Mouse (Mus musculus): ENCODE measurements around the gene Cyp2d26.
"Not testable (repeated sequence)": the region's sequence is repeated elsewhere in the genome, so short reads cannot be mapped to it uniquely, and the experiment has no call there.

Gene Cyp2d26

DNA sequence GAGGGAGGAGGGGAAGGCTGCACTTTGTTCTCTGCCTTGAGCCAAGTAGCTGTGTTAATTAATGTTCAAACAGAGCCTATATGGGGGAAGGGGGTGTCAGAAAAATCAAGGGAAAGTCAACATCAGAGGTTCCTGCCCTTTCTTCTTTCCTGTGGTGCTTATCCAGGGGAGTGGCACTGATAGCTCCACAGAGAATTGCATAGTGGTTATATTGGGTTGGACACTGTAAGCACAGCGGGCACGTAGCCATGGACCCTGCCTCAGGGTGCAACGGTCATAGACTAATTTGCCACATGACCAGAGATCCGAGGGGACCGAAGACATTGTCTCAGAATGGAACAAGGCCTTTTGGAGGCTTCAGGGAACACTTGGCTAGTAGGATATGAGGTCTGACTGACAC is at the start of gene Cyp2d26:
Gene Cyp2d26, minus strand, starts transcription at position 18 of the 400 bp plus-strand sequence.
- no peak for DNase-seq (ENCODE audit: low read depth)

DNA sequence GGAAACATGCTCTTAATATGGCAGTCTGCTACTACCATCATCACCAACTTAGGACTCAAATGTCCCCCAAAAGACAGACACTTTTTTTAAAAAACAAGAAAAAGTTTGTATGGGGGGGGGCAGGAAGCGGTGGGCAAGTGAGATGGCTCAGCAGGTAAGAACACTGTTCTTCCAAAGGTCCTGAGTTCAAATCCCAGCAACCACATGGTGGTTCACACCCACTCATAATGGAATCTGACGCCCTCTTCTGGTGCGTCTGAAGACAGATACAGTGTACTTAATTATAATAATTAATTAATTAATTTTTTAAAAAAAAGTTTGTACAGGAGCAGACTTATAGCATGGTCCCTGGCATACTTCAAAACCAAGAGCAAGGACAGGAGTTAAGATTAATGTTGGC is 45.1 kb upstream of the Cyp2d26 start:
- no peak for DNase-seq (ENCODE audit: low read depth)

DNA sequence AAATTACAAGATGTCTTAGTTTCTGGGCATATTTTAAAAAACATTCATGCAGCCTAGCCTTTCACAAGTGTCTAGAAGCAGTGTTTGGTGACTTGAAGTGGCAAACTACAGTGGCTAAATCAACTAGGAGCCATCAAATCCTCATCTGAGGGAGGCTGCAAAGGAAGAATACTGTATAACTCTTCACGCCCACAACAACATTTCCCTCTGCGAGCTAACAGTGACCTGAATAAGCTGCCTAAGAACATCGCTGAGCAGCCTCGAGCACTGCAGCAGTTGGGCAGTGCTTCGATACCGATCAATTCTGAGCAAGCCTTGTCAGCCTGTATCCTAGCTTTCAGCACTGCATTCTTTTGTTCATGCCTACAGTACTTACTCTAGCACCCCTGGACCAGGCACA is 35.8 kb upstream of the Cyp2d26 start:
- DNase-seq (ENCODE audit: low read depth), result no peak

DNA sequence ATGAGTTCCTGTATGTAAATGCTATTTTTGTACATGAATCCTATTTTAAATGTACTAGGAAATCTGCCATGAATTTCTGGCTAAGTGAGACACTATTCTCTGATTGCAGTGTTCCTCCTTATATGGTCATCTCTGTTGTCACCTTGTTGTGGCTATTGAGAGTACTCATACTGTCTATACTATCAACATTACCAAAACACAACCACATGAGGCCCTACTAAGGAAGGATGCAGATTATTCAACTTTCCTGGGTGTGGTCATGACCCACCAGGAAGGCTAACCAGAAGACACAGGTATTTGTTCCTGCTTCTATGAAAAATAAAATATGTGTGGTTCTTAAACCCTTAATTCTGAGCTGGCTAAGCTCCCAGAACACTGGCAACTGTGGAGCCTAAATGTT is 31.8 kb upstream of the Cyp2d26 start:
- DNase-seq (ENCODE audit: low read depth), result no peak

DNA sequence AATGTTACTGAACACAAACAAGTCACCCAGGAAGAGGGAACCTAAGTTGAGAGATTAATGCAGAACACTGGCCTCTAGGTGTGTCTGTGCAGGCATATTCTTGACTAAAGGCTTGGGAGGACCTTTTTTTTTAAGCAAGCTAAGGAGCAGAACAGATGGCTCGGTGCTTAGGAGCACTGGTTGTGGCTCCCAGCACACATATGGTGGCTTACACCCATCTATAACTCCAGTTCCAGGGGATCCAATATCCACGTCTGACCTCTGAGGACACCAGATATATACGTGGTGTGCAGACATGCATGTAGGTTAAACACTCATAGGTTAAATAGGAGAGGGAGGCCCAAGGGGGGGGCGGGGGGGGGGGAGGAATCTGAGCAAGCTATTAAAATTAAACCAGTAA is 28.3 kb upstream of the Cyp2d26 start:
- DNase-seq (ENCODE audit: low read depth), result no peak

DNA sequence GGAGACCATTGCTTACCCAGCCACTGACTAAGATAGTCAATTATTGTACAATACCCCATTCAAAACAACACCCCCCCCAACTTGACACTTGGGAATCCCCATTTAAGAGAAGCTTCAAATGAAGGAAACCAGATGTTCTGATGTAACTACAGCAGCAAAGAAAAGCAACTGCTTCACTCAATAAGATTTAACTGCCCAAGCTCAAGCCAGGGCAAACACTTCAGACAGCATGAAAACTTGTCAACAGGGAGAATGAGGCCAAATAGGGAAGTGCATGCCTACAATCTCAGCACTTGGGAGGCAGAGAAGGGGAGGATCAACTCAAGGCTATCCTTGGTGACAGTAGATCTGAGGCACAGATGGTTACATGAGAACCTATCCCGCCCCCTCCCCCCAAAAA is 27.6 kb upstream of the Cyp2d26 start:
- DNase-seq (ENCODE audit: low read depth), result no peak

DNA sequence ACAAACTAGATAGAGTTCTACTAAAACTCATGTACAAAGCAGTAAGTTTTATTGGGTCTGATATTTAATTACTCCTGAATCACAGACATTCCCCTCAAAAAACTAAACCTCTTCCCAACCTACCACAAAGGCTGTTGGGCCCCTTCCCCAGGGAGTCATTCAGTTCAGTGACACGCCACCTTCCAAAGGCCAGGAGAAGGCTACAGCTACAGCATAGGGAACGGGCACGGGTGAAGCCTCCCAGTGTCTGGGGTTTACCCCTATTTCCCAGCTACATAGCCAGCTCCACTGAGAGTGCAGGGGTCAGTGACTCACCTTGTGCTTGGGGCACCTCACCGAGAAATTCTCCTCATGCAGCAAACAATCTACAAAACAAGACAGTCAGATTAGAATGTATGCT is 21.2 kb upstream of the Cyp2d26 start:
- no peak for DNase-seq (ENCODE audit: low read depth)

DNA sequence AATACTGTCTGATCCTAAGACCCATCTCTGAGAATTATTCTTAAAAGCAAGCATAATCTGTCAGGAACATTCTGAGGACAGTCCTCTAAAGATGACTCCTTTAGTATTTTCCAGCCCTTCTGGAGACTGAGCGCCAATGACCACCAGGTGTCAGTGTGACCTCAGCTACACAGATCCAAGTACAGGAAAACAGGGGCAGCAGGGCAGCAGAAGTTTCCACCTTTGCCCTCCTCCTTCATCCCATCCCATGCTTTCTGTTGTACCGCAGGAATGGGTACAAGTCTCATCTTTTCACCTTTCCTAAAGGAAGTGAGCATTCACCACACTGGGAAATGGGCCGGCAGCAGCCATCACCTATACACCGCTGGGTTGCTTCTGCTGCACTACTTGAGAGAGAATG is 20.7 kb upstream of the Cyp2d26 start:
- peak; percentile 36 for DNase-seq (ENCODE audit: low read depth)

DNA sequence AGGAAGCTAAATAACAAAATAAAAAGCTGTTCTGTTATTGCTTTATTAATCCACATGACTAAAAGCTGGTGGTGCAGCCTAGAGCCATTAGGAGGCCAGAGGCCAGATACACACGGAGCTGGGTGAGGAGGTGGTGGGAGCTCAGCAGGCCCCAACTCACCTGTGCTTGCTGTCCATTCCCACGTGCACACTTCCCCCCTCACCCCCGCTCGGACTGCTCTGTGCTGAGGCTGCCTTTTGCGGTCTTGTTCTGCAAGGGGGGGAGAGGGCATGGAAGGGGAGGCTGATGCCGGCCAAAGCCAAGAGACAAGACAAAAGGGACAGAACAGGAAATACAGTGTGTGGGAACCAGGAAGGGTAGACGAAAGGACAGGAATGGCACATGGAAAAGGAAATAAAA is 20.2 kb upstream of the Cyp2d26 start:
- no peak for DNase-seq (ENCODE audit: low read depth)

DNA sequence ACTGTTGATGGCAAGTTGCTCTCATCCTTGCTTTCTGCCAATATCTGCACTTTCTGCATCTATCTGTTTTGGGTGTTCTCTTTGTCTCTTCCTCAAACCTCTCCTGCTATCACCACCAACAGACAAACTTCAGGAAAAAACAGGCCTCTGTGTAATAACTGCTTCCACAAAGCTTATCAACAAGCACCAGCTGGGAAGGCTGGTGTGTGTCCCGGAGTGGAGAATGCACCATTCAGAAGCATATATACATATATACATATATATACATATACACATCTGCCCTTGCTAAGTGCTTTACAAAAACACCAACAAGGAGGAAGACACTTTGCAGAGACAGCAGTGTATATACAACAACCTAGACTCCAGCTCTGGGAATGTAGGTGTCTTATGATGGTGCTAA is 16.5 kb upstream of the Cyp2d26 start:
- DNase-seq (ENCODE audit: low read depth), result no peak

DNA sequence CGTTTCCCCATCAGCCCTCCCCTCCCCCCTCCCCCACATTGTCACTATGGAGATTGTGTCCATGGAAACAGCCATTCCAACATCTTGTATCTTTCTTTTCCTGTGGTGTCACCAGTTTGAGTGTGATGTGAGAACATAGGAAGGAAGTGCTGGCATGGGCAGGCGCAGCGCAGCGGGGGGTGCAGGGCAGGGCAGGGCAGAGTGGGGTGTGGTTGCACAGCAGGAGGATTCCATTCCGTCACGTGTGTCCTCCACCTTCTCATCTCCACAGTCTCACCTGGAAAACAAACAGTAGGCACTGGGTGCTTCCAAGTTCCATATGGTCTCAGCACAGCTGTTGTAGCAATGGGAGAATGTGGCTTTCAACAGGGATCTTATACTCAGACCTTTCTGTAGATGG is 15.4 kb upstream of the Cyp2d26 start:
- no peak for DNase-seq (ENCODE audit: low read depth)

DNA sequence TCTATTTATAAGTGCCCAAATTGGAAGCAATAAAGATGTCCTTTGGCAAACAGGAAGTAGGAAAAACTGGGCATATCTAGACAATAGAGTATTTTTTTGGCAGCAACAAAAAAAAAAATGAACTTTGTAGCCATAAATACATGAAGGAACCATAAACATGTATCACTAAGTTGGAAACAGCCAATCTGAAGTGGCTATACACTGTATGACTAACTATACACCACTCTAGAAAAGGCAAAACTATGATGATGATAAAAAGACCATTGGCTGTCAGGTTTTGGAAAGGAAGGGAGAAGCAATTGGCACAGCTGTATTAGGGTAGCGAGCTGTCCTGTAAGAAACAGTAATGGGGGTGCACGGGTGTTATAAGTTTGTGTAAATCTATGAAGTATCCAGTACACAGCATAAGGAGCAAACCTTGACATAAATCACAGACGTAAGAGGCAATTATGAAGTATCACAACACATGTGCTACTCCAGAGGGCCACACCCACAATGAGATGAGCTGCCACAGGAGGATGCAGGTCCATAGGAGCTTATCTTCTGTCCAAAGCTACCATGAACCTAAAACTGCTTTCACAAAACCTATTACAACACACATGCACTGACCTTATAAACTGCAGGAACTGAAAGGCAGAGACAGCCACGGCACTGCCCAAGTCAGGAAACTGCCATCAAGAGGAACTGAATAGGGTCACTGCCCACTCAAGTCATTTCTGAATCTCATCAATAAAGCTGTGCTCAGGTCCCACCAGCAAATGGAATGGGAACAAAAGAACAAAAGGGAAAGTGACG is 13.1 kb upstream of the Cyp2d26 start:
- DNase-seq (ENCODE audit: low read depth), result no peak

DNA sequence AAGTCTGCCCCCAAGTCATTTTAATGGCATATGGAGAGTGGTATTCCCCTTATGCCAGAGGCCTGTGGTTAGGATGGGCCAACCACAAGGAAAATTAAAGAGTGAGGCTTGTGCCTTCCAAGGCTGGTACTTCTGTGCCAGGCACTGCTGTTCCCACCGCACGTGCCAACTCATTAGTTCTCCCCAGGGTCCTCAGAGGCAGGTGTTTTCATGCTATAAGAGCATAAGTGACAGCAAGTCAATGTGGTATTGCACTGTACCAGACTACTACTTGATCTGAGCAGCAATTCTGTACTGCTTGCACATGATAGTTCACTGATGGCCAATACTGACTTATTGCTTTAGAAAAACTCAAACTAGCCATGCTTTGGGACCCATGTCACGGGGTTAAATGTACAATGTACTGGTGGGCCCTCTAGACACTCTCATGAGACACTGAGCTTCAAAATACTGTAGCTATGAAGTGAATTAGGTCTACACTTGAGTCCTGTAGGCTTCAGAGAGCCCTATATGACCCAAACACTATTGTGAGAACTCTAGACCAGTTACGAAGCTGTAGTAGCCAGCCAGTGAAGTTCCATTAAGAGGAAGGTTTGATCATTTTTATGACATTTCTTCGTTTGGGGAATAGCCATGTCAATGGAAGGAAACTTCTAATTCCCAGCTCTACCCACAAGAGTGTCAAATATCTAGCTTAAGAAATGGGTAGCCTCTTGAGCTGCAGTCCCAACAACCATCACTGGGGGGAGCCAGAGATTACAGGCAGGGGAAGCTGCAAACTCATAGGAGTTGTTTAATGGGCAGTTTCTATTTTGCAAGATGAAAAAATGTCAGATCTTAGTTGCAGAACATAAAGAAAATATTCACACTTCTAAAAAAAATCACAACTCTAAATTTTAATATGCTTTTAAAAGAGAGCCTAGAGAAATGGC is 10.9 kb upstream of the Cyp2d26 start:
- peak; percentile 57 for DNase-seq (ENCODE audit: low read depth)

DNA sequence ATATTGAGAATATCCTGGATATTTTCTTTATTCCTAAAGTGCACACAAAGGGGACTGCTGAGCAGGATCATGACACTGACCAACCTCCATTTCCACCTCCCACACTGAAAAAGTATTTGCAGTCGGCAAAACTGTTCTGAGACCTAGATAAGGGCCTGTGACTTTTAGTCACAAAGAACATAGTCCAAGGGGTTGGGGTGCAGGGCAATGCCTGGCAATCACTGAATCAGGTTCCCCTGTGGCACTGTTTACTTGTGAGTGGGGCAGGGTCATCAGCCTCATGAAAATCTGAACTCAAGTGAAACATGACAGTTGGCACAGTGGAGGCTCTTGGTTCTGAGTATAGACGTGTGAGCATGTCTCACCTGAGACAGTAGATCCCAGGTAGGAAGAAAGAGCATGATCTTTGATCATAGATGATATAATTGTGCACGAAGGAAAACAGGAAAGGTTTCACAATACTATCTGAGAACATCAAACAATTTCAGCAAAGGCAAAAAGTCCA is 1.9 kb upstream of the Cyp2d26 start:
- DNase-seq (ENCODE audit: low read depth), result no peak

DNA sequence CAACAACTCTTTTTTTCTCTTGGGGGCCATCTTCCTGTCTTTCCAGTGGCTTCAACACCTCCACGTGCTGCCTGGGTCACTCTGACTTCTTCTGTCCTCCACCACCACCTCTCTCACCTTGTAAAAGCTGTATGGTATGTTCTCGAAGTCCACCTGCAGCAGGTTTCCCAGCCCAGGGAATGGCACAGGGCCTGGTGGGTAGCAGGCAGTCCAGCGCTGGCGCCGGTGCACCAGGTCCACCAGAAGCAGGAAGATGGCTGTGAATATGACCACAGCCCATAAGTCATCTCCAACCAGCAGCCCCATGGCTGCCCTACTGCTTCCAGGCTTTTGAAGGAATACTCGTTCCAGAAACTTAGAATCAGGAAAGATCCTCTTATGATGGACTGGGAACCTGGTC is 226 bp downstream of the Cyp2d26 start:
- no peak for DNase-seq (ENCODE audit: low read depth)

DNA sequence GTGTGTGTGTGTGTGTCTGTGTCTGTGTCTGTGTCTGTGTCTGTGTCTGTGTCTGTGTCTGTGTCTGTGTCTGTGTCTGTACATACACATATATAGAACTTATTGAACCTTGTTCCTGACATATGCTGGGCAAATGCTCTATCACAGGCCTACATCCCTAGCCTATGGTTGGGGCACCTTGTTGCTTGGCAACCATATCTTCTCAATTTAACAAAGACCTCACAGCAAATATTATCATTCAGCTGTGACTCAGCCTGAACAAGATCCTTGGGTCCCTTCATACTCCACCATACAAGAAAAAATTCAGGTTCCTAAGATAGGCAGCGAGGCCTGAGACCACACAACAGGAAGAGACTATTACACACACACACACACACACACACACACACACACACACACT is 640 bp downstream of the Cyp2d26 start:
- no peak for DNase-seq (ENCODE audit: low read depth)

DNA sequence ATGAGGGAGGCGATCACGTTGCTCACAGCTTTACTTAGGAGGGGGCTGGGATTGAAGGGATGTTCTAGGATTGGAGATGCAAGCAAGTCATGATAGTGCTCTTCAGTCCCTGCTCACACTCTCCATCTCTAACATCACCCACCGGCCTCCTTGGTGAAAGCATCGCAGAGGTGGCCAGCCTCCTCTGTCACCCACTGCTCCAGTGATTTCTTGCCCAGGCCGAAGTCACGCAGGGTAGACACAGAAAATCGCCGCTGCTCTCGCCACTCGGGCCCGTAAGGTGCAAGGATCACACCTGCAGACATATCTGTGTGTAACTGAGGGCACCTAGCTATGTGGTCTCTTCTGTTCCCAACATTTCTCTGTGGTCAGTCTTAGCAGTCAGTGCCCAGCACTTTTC is 1.5 kb downstream of the Cyp2d26 start:
- DNase-seq (ENCODE audit: low read depth), result no peak

DNA sequence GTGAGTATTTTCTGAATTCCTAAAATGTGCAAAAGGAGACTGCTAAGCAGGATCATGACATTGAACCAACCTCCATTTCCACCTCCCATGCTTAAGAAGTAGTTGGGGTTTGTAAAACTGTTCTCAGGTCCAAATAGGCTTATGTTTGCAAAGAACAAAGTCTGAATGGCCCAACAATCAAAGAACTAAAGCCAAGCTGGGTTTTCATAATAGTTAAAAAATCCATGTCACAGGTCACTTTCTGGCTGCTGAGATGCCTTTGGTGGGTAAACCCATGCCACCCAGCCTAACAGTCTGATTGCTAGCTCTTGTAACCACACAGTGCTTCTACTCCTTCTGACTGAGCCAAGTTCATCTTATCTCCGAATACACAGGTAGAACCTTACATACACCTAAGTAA is 9.5 kb downstream of the Cyp2d26 start:
- no peak for DNase-seq (ENCODE audit: low read depth)

DNA sequence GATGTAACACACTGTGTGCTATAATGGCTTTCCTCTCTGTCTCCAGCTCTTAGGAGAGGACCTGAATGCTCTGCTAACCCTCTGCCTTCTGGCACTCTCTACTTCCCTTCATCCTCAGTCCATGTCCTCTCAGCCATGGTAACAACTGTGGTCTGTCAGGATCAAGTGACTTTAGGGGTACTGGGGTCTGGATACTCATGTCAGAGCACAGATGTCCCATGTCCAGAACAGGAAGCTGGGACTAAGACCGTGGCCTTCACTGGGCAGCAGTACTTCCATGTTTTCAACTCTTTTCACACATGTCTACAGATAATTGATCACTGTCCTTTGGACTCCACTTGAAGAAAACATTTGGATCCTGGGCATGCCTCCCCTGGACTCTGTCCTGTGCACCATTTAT is 10.3 kb downstream of the Cyp2d26 start:
- DNase-seq (ENCODE audit: low read depth), result no peak

DNA sequence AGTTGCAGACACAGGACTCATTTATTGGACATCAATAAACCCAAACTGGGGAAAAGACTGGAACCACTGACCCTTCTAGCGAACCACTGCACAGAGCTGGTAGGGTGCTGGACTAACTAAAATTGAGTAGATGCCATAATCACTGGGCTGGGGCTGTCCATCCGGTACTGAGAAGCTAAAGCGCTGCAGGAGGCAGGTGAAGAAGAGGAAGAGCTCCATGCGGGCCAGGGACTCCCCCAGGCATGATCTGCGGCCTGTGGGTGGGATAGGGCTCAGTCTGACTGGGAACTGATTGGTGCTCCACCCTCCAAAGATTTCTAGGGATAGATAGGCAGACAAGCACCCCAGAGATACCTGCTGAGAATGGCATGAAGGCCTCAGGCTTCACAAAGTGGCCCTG is 16.2 kb downstream of the Cyp2d26 start:
- DNase-seq (ENCODE audit: low read depth), result not testable (repeated sequence)

DNA sequence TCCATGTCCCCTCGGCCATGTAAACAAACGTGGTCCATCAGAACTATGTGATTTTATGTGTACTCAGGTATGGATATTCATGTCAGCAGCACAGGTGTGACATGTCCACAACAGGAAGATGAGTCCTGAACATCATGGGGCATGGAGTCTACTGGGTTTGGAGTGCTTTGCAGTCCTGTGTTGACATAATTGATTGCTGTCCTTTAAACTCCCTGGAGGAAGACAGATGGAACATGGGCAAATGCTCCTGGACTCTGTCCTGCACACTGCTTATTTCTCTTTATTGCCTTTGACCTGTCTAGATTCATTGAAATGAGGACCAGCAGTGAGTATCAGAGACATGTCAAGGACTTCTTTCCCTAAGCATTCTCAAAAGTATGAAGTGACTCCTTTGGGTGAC is 28.2 kb downstream of the Cyp2d26 start:
- DNase-seq (ENCODE audit: low read depth), result no peak

DNA sequence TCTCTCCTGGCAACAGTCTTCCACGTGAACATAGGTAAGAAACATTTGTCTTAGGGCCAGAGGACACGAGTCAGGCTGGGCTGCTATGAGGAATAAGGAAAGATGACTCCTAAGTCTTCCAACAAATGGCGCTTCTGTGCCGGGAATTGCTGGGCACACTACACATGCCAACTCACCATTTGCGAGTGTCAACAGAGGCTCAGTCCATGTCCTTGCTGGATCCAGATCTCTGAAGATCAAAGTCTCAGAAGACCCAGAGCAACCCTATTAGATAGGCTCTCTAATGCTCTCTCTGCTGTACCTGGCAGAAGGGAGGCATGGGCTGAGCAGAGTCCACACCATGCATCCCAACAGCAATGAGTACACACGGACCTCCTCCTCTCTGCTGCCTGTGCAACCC is 29.2 kb downstream of the Cyp2d26 start:
- DNase-seq (ENCODE audit: low read depth), result no peak

All from fibroblast of lung, adult 2 months (primary cell).